Mouse (Mus musculus) hindbrain, embryonic 11.5 days (tissue): ENCODE data around the gene Rsph14. TPM values are rescaled to one million over a fixed set of nuclear protein-coding genes. Genes with fewer than 3 reads are reported as not detected.
A peak's percentile ranks its signal among the peaks of the same experiment; 100 is the strongest.

ENCODE experiments used
- ATAC-seq: fragments of 200-750 bp; cut with Nextera tagmentation; 2 replicates; pipeline ENCODE4 v1.8.0; 2017; ENCODE audit warnings: mild to moderate bottlenecking, moderate TSS enrichment, moderate library complexity; ENCODE audit not compliant: low FRiP score
- DNase-seq: peaks from one replicate; pipeline ENCODE4 v3.0.0-alpha.2; 2015; ENCODE audit warnings: low spot score
- H3K27ac ChIP-seq: fragments of 300-500 bp; sonication (generic); 2 replicates; pipeline ENCODE4 v1.5.1; 2014; ENCODE audit warnings: mild to moderate bottlenecking, low read depth, low read length
- H3K27me3 ChIP-seq: fragments of 300-500 bp; sonication (generic); 2 replicates; pipeline ENCODE4 v1.6.1; 2014; ENCODE audit warnings: mild to moderate bottlenecking, low read length, moderate library complexity, mixed read lengths; ENCODE audit not compliant: control insufficient read depth, insufficient read depth
- H3K36me3 ChIP-seq: fragments of 300-500 bp; sonication (generic); 2 replicates; pipeline ENCODE4 v1.6.1; 2014; ENCODE audit warnings: mild to moderate bottlenecking, low read length, moderate library complexity, mixed read lengths; ENCODE audit not compliant: control insufficient read depth, insufficient read depth
- H3K4me1 ChIP-seq: fragments of 300-500 bp; sonication (generic); replicated peaks from 2 replicates; pipeline ENCODE4 v1.6.1; 2014; ENCODE audit warnings: low read length, mixed read lengths; ENCODE audit not compliant: control insufficient read depth, insufficient read depth
- H3K4me2 ChIP-seq: fragments of 300-500 bp; sonication (generic); replicated peaks from 2 replicates; pipeline ENCODE4 v1.6.1; 2014; ENCODE audit warnings: mild to moderate bottlenecking, low read depth, low read length
- H3K4me3 ChIP-seq: fragments of 300-500 bp; sonication (generic); 2 replicates; pipeline ENCODE4 v1.5.1; 2014; ENCODE audit warnings: low read depth, low read length
- H3K9ac ChIP-seq: fragments of 300-500 bp; sonication (generic); 2 replicates; pipeline ENCODE4 v1.6.1; 2014; ENCODE audit warnings: low read depth, low read length
- H3K9me3 ChIP-seq: fragments of 300-500 bp; sonication (generic); 2 replicates; pipeline ENCODE4 v1.6.1; 2016; ENCODE audit warnings: low read length; ENCODE audit not compliant: control insufficient read depth
- WGBS: fragments of 180-500 bp; shearing (Covaris S2); extraction: QIAGEN DNeasy Blood & Tissue Kit; methylation state at CpG from one replicate; pipeline ENCODE4 v1.1.7; 2014; 5-methylcytosine and 5-hydroxymethylcytosine counted together
- polyA plus RNA-seq: library from polyadenylated mRNA; unstranded; fragments of >200 nt; fragmentation: Nextera tagmentation; extraction: Ambion mirVana; gene quantifications from 2 replicates; pipeline ENCODE4 v1.2.1, GENCODE M21; 2014

Rsph14 gene
- polyA plus RNA-seq, 1 experiment from 2014 or later: 0.15 TPM

GRCm38 (mm10) chr10:75020271-75020670 is 12.1 kb downstream of the Rsph14 start:
- WGBS: 58% methylated on average over 2 of the region's 2 CpGs
- no peak for DNase-seq
- no peak for ATAC-seq
- Histone ChIP-seq H3K36me3 (no peaks in the 10 kb centered on the region), H3K9ac (no peak overlapping the region), H3K4me1 (no peaks in the 10 kb centered on the region), H3K27me3 (no peaks in the 10 kb centered on the region), H3K27ac (no peak overlapping the region), H3K4me2 (no peak overlapping the region), H3K4me3 (no peak overlapping the region), H3K9me3 (no peaks in the 10 kb centered on the region)

- H3K4me2 ChIP-seq: no peak overlapping the region
- no peaks in the 10 kb centered on the region for H3K9me3 ChIP-seq
- 86% methylated on average over 4 of the region's 4 CpGs for WGBS
- no peaks in the 10 kb centered on the region for H3K27me3 ChIP-seq
- H3K4me3 ChIP-seq: no peak overlapping the region
- H3K36me3 ChIP-seq: no peaks in the 10 kb centered on the region
- ATAC-seq: no peak
- H3K9ac ChIP-seq: no peak overlapping the region
- no peak overlapping the region for H3K27ac ChIP-seq
- DNase-seq: no peak
- H3K4me1 ChIP-seq: no peaks in the 10 kb centered on the region
Measured at GRCm38 (mm10) chr10:75016481-75016880, 15.9 kb downstream of the Rsph14 start.

- H3K9ac ChIP-seq: no peak overlapping the region
- no peak overlapping the region for H3K27ac ChIP-seq
- no peaks in the 10 kb centered on the region for H3K9me3 ChIP-seq
- ATAC-seq: peak; percentile 15; the same call in 1 of the 2 replicates
- H3K4me2 ChIP-seq: no peak overlapping the region
- no peaks in the 10 kb centered on the region for H3K27me3 ChIP-seq
- no peaks in the 10 kb centered on the region for H3K36me3 ChIP-seq
- DNase-seq: no peak
- 64% methylated on average over 14 of the region's 14 CpGs for WGBS
- no peak overlapping the region for H3K4me3 ChIP-seq
- no peaks in the 10 kb centered on the region for H3K4me1 ChIP-seq
Measured at GRCm38 (mm10) chr10:75015465-75015864, 16.9 kb downstream of the Rsph14 start.

- Histone ChIP-seq H3K9ac (no peak overlapping the region), H3K4me2 (no peak overlapping the region), H3K4me1 (no peaks in the 10 kb centered on the region; the same call in 1 of the 2 replicates), H3K9me3 (no peaks in the 10 kb centered on the region), H3K27ac (no peak overlapping the region), H3K4me3 (no peak overlapping the region), H3K36me3 (no peaks in the 10 kb centered on the region), H3K27me3 (no peaks in the 10 kb centered on the region)
- WGBS: 95% methylated on average over 15 of the region's 15 CpGs
- DNase-seq: no peak
- no peak for ATAC-seq
Measured at GRCm38 (mm10) chr10:75010704-75011103, 21.7 kb downstream of the Rsph14 start.

GRCm38 (mm10) chr10:75006889-75007662 is 25.3 kb downstream of the Rsph14 start:
- H3K4me2 ChIP-seq: no peak overlapping the region
- ATAC-seq: 0 out of 2 replicates have a peak, but pooled peaks have one; percentile 28
- no peak for DNase-seq
- no peaks in the 10 kb centered on the region for H3K36me3 ChIP-seq
- H3K9ac ChIP-seq: no peak overlapping the region
- H3K27ac ChIP-seq: no peak overlapping the region
- no peak overlapping the region for H3K4me3 ChIP-seq
- 57% methylated on average over 8 of the region's 8 CpGs for WGBS
- no peaks in the 10 kb centered on the region for H3K9me3 ChIP-seq
- no peaks in the 10 kb centered on the region for H3K27me3 ChIP-seq
- no peaks in the 10 kb centered on the region; the same call in 1 of the 2 replicates for H3K4me1 ChIP-seq

GRCm38 (mm10) chr10:75004067-75004466 is 28.3 kb downstream of the Rsph14 start:
- DNase-seq (no peak), ATAC-seq (no peak)
- Histone ChIP-seq H3K4me3 (no peak overlapping the region), H3K9ac (no peak overlapping the region), H3K9me3 (no peaks in the 10 kb centered on the region), H3K27ac (no peak overlapping the region), H3K4me2 (no peak overlapping the region), H3K27me3 (no peaks in the 10 kb centered on the region), H3K36me3 (no peaks in the 10 kb centered on the region), H3K4me1 (peaks cover 3% of the 10 kb centered on the region; the same call in 1 of the 2 replicates)
- 80% methylated on average over 3 of the region's 3 CpGs for WGBS

GRCm38 (mm10) chr10:75001391-75001790 is 31.0 kb downstream of the Rsph14 start:
- Histone ChIP-seq H3K27ac (no peak overlapping the region), H3K4me2 (no peak overlapping the region), H3K9ac (no peak overlapping the region), H3K36me3 (no peaks in the 10 kb centered on the region), H3K4me1 (0 out of 2 replicates have a peak, but pooled peaks cover 3% of the 10 kb centered on the region), H3K9me3 (no peaks in the 10 kb centered on the region), H3K27me3 (no peaks in the 10 kb centered on the region), H3K4me3 (no peak overlapping the region)
- DNase-seq (no peak), ATAC-seq (no peak)
- 93% methylated on average over 8 of the region's 8 CpGs for WGBS

GRCm38 (mm10) chr10:74995377-74995776 is 37.0 kb downstream of the Rsph14 start:
- Histone ChIP-seq H3K36me3 (no peaks in the 10 kb centered on the region), H3K4me2 (peak overlapping the region; percentile 43), H3K9ac (peak overlapping the region; percentile 27; the same call in 1 of the 2 replicates), H3K4me1 (peaks cover 6% of the 10 kb centered on the region), H3K27me3 (no peaks in the 10 kb centered on the region), H3K9me3 (no peaks in the 10 kb centered on the region), H3K4me3 (no peak overlapping the region), H3K27ac (no peak overlapping the region)
- ATAC-seq (peak; percentile 67), DNase-seq (peak; percentile 65)
- 0% methylated on average over 17 of the region's 17 CpGs for WGBS

- H3K9ac ChIP-seq: no peak overlapping the region
- no peak overlapping the region for H3K27ac ChIP-seq
- no peaks in the 10 kb centered on the region for H3K36me3 ChIP-seq
- H3K4me1 ChIP-seq: peaks cover 3% of the 10 kb centered on the region
- no peaks in the 10 kb centered on the region for H3K27me3 ChIP-seq
- H3K9me3 ChIP-seq: no peaks in the 10 kb centered on the region
- H3K4me2 ChIP-seq: peak overlapping the region; percentile 43; the same call in 1 of the 2 replicates
- WGBS: 6% methylated on average over 5 of the region's 5 CpGs
- DNase-seq (peak; percentile 30), ATAC-seq (peak; percentile 50; the same call in 1 of the 2 replicates)
- no peak overlapping the region for H3K4me3 ChIP-seq
Measured at GRCm38 (mm10) chr10:74994863-74995262, 37.5 kb downstream of the Rsph14 start.
